Mouse (Mus musculus): ENCODE results near the gene Ube2k.

The Ube2k gene

DNA sequence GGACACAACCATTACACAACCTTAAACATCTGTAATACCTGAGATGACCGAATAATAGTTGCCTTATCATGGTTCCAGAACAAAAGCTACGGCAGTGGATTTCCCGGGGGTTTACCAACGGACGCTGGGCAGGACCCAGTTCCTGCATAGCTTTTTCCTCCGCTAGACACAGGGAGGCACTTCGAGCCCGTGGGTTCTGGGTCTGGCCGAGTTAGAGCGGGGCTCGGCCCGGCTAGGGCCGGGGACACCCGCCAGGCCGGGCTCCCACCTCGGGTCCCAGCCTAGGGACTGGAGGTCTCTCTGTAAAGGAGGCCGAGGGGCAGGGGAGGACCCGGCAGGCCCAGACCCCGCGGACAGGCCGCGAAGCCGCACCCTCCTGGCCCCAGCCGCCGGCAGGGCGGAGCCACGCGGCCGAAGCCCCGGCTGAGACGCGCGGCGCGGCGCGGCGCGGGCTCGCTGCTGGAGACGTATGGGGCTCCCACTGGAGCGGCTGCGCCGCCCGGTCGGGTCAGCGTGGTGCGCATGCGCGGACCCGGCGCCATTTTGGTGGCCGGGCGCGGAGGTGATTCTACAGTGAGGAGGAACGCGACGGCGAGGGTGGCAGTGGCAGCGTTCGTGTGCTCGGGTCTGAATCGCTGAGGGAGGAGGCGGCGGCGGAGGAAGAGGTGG is at the start of gene Ube2k, which contains the start of gene Smim14:
Gene Ube2k, plus strand, starts transcription at position 483 of the 669 bp plus-strand sequence.
Gene Smim14, minus strand, starts transcription at position 434 of the 669 bp plus-strand sequence.
- DNase-seq, result peak; percentile 96 to 97

DNA sequence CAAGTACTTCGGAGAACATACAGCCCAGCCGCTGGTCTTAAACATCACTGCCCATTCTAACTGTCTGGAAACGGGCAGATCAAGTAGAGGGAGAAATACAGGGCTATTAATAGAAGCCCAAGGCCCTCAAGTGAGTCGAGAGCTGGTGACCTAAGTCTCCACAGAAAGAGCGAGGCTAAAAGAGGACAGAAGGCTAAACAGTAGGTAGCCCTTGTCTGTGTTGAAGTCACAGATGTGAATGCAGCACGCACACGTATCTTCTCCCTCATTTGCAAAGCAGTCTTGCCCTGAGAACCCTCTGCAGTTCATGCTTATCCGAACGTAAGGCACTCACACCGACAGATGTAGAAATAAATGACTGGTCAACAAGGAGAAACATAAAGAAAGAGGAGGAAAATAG is 49.7 kb upstream of the Ube2k start:
- DNase-seq, result peak in 1 of 2 experiments; percentile 9

DNA sequence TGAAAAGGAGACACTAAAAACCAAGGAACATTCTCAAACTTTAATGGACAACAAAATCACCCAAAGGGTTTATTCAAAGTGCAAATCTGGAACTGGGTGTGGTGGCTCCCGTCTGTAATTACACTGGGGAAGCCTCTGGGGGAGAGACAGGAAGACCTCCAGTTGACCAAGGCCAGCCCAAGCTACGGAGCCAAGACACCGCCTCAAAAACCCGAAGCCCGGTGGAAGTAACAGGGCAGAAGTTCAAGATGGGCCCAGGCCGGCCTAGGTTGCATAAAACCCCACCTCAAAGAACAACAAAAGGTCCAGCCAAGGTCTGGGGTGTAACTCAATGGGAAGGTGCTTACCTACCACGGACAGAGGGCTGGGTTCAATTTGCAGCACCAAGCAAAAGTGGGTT is 48.3 kb upstream of the Ube2k start:
- no peak for DNase-seq

DNA sequence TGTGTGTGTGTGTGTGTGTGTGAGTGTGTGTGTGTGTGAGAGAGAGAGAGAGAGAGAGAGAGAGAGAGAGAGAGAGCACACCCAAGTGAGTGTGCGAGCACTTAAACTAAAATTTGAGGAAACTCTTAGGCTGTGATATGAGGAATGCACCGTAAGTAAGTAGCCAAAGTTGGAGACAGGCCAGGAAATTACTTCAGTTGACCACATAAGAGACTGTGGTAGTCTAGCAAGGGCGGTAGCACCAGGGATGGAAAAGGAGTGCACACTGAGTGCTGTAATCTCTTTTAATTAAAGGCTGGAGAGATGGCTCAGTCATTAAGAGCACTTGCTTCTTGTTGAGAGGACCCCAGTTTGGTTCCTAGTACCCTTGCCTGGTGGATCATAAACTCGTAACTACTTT is 47.2 kb upstream of the Ube2k start:
- DNase-seq, result peak; percentile 12 to 33

DNA sequence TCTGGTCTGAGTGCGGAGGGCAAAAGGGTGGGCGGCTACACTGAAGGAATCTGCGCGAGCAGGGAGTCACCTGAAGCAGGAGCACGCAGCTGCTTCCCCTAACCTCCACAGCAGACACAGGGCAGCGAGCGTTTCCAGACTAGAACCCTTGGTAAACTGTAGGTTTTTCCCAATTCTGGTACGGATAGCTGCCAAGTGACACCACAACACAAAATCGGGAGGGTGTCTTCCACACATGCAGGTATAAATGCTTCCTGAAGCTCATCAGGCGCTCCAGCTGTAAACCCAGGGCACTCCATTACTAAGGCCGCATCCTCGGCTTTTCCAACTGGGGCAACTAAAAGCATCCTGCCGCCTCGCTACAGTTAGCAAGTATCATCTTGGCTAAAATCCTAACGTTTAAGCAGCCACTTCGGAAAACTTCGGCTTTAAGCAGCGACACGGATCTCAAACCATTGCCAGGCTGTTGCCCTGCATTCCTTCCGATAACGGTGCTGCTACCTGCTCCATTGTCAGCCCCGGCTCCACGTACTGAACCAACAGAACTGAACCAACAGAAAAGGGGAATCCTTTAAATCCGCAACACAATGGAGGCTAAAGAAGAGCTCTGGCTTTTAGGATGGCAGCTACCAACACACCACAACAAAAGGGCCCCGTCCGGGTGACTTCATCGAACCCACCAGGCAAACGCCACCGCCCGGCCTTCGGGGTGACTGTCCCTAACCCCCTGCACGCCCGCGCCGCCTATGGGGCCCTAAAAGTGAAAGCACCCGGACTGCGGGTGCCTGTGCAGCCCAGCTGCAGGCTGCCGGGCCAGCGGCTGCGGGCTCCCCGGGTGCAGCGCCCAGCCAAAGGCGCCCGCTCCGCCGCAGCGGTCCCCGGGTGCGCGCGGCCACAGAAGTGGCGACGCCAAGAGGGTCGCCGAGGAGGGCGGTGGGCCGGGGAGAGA is 45.0 kb upstream of the Ube2k start:
- DNase-seq, result peak; percentile 79 to 80

DNA sequence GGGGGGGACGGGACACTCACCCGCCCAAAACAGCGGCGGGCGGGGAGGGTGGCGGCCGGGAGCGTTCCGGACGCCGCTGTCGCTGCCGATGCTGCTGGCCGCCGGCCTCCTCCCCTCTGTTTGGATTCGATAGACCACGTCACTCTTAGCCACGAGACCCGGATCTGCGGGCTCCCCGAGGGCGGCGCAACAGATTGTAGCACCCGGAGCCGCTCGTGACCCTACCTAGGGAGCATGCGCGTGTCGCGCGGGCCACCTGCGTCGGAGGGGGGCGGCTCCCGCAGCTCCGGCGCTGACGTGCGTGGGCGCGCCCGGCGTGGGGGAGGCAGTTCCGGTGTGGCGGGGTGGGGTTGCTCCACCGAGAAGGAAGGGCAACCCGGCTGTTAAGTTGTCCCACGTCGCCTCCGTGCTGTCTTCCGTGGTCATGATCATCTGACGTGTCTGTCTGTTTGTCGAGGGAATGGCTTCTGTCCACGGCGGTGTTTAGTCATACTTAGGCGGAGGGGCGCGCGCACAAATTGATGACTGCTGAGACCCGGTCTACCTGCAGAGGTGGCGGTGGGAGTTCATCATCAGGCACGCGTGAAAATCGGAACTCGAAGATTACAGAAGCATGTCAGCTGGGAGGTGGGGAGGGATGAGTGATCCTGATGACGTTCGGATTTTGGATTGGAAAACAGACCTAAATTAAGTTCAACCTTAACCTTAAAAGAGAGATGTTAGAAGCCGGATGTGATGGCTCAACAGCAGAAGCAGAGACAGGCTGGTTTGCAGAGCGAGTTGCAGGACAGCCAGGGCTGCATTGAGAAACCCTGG is 44.1 kb upstream of the Ube2k start, which contains the start of gene Gm43552:
Gene Gm43552, minus strand, starts transcription at position 118 of the 816 bp plus-strand sequence.
- peak; percentile 91 to 95 for DNase-seq

DNA sequence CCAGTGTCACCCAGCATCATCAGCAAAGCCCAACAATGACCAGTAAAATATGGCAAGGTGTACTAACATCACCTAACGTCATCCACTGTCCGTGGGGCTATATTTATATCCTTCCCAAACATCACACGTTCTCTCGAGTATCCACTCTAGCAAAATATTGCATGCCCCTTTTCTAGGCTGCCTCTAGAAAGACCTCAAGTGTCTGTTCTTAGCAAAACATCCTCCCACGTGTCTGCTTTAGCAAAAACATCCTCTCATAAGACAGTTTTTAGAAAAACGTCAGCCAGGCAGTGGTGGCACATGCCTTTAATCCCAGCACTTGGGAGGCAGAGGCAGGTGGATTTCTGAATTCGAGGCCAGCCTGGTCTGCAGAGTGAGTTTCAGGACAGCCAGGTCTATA is 36.8 kb upstream of the Ube2k start:
- DNase-seq, result no peak

DNA sequence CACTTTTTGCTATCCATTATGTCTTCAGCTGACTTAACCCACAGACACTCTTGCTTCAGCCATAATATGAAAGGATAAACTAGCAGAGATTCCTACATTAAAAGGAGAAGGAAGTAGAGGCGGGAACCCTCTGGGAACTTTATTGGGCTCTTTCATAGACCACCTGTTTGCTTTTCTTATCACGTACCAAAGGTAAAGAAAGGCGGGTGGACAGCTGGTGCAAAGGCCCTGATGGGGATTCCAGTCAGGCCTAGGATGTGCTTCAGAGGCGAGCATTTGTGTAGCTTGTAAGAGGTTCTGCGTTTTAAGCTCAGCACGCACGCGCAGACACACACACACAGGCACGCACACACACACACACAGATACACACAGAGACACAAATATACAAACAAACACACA is 35.6 kb upstream of the Ube2k start:
- no peak for DNase-seq

DNA sequence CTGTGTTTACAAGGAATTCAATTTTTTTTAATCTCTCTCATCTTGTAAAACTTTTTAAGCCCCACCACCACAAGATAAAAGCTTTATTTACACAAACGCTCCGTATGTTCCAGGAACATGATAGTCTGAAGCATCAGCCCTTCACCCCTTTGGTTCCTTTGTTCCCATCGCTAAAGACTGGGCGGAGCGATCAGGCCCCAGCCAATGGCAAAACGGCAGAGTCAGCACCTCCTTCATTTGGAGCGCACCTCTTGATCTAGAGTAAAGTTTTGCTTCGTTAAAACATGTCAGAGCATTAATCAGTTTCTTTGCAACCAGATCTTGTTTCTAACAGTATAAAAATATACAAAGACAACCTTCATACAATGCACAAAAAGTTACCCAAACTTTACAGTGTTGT is 31.2 kb upstream of the Ube2k start:
- peak; percentile 44 to 62 for DNase-seq

DNA sequence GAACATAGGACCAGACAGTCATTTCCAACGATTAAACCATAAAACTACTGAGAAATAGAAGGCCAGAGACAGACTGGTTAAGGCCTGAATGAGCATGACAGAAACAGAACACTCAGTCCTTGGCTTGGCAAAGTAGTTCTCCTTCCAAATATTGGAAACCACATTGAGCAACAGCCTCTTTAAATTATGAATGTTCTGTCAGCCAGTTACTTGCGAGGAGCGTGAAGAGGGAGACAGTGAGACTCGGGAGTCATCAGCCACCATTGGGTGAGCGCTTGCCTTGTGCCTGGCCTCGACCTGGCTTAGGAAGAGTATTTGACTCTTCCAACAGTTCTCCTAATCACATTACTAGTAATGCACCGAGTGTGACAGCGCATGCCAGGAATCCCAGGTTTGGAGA is 28.6 kb upstream of the Ube2k start:
- DNase-seq, result no peak

DNA sequence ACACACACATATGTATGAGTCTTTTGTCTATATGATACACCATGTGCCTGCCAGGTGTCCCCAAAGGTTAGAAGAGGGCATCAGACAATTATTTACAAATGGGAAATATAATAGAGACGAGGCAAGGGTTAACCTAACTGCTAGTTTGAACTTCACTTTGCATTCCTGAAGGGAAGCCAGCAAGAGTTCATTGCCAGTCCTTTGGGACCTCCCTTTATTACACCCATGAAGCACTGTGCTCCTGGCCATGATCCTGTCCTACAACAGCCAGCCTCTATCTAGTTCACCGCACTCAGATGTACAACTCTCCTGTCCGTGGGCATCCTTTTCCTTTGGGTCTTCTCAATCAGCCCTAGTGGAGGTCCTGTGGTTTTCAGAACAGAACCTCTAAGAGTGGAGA is 23.5 kb upstream of the Ube2k start:
- DNase-seq, result no peak

DNA sequence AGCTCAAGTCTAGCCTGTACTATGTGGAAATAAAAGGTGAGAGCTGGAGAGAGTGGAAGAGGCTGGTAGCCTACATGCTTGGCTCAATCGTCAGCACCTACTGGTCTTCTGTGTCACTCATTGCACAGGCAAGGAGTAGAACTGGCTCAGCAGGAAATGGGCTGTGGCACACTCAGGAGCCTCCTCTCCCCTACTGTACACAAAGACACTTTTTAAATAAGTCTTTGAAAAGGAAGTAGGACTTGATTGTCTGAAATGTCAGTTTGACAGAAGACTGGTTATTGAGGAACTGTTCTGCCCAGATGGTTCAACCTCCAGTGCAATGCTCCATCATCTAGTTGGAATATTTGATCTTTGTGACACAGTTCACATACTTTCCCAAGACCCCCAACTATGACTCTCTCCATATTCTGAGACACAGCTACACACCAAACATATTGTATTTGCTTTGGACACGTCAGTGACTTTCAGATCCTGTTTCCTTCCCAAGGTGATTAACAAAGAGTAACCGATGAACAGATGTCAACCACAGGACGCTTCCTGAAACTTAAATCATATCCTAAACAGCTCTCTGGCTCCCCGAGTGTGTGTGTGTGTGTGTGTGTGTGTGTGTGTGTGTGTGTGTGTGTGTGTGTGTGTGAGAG is 22.3 kb upstream of the Ube2k start:
- DNase-seq, result no peak

DNA sequence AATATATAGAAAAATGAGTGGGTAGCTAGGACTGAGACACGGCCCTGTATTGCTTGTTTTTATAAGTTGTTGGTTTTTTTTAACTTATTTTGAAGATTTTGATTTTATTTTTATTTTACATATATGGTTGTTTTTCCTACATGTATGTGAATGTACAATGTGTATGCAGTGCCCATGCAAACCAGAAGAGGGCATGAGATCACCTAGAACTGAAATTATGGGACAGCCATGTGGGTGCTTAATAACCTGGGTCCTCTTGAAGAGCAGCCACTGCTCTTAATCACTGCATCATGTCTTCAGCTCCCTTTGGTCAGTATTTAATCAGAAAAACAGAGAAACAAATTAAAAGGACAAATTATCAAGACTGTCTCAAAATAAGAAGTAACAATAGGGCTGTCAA is 15.2 kb upstream of the Ube2k start:
- DNase-seq, result peak; percentile 17 to 29

DNA sequence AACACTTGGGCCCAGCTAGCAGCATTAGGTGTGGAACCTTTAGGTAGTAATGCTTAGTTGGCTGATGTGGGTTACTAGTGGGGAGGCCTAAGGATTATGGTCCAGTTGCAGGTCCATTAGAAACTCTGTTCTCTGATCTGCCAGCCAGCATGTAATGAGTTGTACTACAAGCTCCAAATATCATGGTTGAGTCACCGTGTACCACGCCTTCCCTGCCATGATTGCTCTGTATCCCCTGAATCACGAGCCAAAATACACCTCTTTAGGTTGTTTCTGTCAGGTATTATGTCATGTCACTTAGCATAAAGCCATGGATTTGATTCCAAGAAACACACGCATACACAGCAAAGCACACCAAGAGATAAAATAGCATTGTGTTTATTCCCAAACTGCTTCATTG is 12.2 kb upstream of the Ube2k start:
- DNase-seq, result no peak

DNA sequence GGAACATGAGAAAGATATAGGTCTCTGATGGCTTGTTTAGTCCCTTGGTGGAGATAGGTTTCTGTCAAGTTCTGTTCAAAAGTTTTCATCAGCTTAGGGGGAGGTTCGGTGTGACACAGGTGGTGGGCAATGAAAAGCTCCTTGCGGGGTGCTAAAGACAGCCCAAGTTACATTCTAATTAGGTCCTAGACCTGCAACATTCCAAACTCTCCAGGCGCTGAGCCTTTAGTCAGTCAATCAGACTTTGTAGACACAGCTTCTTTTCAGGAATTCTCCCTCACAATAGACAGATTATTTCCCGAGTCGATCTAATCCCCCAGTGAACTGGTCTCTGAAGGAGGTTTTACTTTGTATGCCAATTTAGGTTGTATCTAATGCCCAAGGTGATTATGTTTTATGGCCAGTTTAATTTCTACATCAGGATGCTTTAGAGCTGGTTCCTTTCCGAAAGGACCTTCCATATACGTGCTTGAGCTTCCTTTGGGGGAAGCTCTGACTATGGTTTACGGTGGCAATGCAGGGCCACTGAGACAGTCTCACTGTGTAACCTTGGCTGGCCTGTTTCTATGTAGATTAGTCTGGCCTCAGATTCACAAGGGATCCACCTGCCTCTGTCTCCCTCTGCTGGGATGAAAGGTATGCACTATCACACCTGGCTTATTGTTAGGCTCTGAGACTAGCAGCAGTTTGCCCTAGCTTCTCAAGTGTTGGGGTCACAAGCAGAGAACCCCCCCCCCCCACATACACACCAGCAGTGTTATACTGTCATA is 11.2 kb upstream of the Ube2k start:
- peak; percentile 12 to 15 for DNase-seq

DNA sequence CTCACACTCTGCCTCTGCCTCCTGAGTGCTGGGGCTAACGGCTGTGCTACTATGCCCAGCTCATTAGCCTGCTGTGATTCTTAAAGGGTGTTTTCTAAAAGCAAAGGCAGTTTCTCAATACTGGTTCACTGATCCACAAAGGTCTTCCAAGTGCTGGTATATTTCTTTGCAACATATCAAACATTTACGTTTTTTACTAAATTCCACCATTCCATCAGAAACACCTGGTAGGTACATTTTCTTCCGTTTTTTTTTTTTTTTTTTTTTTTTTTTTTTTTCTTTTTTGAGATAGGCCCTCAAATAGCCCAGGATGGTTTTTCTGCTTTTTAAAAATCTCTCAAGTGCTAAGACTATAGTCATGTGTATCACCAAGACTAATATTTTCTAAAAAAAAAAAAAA is 5.8 kb upstream of the Ube2k start:
- no peak for DNase-seq

DNA sequence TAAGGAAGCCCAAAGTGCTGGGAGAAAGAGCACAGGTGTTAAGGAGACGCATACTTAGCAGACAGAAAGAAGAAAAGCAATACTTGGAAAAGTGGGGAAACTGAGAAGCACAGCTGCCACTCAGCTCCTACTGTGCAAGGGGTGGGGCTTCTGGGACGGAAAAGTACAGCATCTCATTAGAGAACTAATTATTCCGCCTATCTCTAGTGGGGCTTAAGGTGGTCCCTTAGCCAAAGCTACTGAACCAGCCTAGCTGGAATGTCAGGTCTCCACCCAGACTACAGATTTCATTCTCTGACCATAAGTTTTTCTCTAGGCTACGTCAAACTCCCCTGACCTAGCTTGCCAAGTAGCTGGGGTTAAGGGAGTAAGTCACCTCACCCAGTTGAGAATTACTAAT is 2.5 kb upstream of the Ube2k start:
- DNase-seq, result no peak

DNA sequence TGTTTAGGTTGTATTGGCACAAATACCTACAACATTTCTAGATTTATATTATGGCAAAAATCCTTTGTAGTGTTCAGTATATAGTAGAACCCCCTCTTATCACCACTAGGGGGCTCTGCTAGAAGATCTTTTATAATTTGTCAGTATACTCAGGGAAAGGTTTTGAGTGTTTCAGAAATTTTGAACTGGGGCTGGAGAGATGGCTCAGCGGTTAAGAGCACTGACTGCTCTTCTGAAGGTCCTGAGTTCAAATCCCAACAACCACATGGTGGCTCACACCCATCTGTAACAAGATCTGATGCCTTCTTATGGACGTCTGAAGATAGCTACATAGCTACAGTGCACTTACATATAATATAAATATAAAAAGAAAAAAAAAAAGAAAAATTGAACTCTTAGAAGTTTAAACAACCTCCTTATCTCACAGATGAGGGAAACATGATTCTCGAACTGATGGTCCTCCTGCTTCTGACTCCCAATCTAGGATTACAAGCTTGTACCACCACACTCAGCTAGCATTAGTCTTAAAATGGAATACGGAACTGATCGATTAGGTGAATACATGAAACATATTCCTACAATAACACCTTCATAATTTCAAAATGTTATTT is 1.5 kb upstream of the Ube2k start:
- peak; percentile 32 to 65 for DNase-seq

DNA sequence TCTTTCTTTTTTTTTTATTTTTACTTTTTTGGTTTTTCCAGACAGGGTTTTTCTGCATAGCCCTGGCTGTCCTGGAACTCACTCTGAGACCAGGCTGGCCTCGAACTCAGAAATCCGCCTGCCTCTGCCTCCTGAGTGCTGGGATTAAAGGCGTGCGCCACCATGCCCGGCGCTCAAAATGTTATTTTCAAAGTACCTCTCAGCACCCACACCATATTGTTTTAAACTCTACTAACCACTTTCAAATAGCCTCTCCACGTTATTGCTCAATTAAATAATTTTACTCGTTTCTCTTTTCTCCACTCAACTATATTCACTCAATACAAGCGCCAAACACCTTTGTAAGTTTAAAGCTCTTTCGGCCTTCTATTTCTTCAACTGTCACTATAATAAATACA is 966 bp upstream of the Ube2k start:
- peak in 1 of 2 experiments; percentile 5 for DNase-seq

DNA sequence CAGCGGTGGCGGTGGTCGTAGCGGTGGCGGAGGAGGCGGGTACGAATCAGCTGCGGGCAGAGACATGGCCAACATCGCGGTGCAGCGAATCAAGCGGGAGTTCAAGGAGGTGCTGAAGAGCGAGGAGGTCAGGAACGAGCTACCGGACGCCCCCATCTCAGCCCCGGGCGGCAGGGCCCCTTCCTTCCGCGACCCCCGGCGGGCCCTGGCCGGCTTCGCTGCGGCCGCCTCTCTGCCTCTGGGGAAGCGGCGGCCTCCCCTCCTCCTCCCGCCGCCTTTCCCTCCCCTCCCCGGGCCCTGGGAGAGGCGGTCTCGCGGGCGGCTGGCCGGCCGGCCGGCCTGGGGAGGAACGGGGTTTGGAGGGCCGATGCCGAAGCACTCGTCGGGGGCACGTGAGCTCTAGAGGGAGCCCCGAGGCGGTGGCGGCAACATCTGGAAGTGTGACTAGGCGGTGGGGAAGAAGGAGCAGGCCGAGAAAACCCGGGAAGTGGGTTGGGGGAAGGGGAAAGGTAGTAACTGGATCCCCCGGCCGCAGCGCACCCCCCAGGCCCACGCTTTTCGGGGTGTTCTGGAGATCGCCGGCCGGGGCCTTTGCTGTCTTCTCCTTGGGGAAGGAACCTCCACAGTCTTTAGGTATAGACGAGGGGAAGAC is 513 bp downstream of the Ube2k start:
- DNase-seq, result peak in 1 of 2 experiments; percentile 69

DNA sequence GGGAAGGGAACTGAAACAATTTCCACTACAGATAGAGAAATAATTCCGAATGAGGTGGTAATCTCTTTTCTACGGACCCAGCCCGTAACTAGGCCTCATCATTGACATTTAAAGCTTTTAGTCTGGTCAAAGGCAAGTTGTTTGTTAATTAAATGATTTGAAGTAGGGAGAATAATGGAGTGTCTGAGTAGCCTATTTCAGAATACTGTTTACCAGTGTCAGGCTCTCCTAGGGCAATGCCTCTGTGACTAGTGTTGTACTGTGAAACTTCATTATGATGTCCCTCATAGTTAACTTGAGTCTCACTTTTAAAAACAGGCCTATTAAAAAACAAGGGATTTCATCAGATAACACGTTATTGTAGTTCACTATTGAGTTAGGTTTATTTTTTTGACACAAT is 1.1 kb downstream of the Ube2k start:
- peak in 1 of 2 experiments; percentile 15 for DNase-seq
